Mouse (Mus musculus): Measurements from ENCODE around the gene Pet2. TPM values are rescaled to one million over a fixed set of nuclear protein-coding genes. Genes with fewer than 3 reads are reported as not detected.

Gene Pet2
- not detected for total RNA-seq (2021)
- long read RNA-seq, experiment 1 = 0 reads
- long read RNA-seq, experiment 2 = 0 reads

GRCm38 (mm10) chrX:89409589-89409988 lies at the start of gene Pet2:
Gene Pet2 (minus strand): TSS chrX:89409689.
- DNase-seq = no peak
- intact Hi-C loops (cut with DNase I; ENCODE audit: low total_unique reads) = no loop called here

Measured in gastrocnemius, postnatal 14 days (tissue).